Mouse (Mus musculus) hindbrain, embryonic 16.5 days (tissue): ENCODE measurements at regions not wholly inside any gene's neighbourhood (a gene's known extent, or its start where the extent isn't known, plus 50 kb on each side); places are given as distances from the start of the nearest gene placed in this dataset.

Experiments used
- ATAC-seq: fragments of 200-750 bp; cut with Nextera tagmentation; 2 replicates; pipeline ENCODE4 v1.8.0; 2017; ENCODE audit warnings: moderate TSS enrichment, moderate library complexity
- H3K27ac ChIP-seq: fragments of 300-500 bp; sonication (generic); 2 replicates; pipeline ENCODE4 v1.5.1; 2014; ENCODE audit warnings: low read depth, mild to moderate bottlenecking, control low read depth, low read length, moderate library complexity
- H3K27me3 ChIP-seq: fragments of 300-500 bp; sonication (generic); replicated peaks from 2 replicates; pipeline ENCODE4 v1.6.1; 2014; ENCODE audit warnings: low read length; ENCODE audit not compliant: control insufficient read depth, insufficient read depth
- H3K36me3 ChIP-seq: fragments of 300-500 bp; sonication (generic); 2 replicates; pipeline ENCODE4 v1.6.1; 2014; ENCODE audit warnings: mild to moderate bottlenecking, low read length, moderate library complexity, mixed read lengths; ENCODE audit not compliant: control insufficient read depth, insufficient read depth
- H3K4me1 ChIP-seq: fragments of 300-500 bp; sonication (generic); 2 replicates; pipeline ENCODE4 v1.6.1; 2014; ENCODE audit warnings: low read depth, low read length; ENCODE audit not compliant: control insufficient read depth, insufficient read depth
- H3K4me2 ChIP-seq: fragments of 300-500 bp; sonication (generic); 2 replicates; pipeline ENCODE4 v1.6.1; 2014; ENCODE audit warnings: mild to moderate bottlenecking, low read length, control low read depth, moderate library complexity
- H3K4me3 ChIP-seq: fragments of 300-500 bp; sonication (generic); 2 replicates; pipeline ENCODE4 v1.5.1; 2014; ENCODE audit warnings: mild to moderate bottlenecking, low read length, control low read depth, moderate library complexity
- H3K9ac ChIP-seq: fragments of 300-500 bp; sonication (generic); 2 replicates; pipeline ENCODE4 v1.6.1; 2014; ENCODE audit warnings: low read depth, mild to moderate bottlenecking, control low read depth, low read length, moderate library complexity
- H3K9me3 ChIP-seq: fragments of 300-500 bp; sonication (generic); 2 replicates; pipeline ENCODE4 v1.6.1; 2014; ENCODE audit warnings: mild to moderate bottlenecking, low read length, moderate library complexity; ENCODE audit not compliant: control insufficient read depth
- WGBS: fragments of 180-500 bp; shearing (Covaris S2); extraction: QIAGEN DNeasy Blood & Tissue Kit; methylation state at CpG from one replicate; pipeline ENCODE4 v1.1.7; 2014; 5-methylcytosine and 5-hydroxymethylcytosine counted together

DNA sequence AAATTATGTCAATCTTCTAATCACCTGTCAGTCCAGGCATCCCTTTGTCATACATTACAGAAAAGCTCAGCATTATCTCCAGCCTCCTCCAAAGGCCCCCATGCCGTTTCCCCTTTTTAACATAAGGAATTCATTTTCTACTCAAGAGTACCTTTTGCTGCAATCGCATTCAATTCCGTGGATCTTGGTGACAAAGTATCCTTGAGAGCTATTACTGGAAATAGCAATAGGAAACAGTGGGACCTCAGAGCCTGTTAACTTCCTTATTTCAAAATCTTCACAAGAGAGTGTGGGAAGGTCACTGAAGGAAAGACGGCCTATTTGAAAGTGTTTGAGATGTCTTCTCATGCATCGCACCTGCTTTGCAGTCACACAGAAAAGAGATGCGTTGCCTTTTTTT lies 2811.0 kb upstream of the Gm7489 start:
- Histone ChIP-seq H3K4me3 (no peak overlapping the region), H3K36me3 (no peaks in the 10 kb centered on the region), H3K27me3 (no peaks in the 10 kb centered on the region), H3K4me2 (no peak overlapping the region), H3K4me1 (no peaks in the 10 kb centered on the region), H3K9ac (no peak overlapping the region), H3K27ac (no peak overlapping the region), H3K9me3 (no peaks in the 10 kb centered on the region)
- 81% methylated on average over 6 of the region's 6 CpGs for WGBS
- no peak for ATAC-seq

DNA sequence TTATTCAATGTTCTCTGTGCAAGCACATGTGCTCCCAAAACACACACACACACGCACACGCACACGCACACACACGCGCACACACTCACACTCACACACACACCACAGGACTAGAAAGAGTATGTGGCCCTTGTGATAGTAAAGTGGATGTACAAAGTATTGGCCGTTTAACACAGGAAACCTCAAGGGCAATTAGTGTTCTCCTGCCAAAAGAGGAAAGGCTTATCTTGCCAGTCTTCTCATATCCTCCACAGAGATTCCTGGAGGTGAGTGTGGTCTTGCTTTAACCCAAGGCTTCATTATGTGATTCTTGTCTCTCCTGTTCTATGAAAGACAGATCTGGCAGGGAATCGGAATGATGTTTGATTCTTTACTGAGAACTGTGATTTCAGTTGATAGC lies 2810.5 kb upstream of the Gm7489 start:
- H3K4me1 ChIP-seq = no peaks in the 10 kb centered on the region
- no peak for ATAC-seq
- no peak overlapping the region for H3K4me3 ChIP-seq
- WGBS = 98% methylated on average over 7 of the region's 7 CpGs
- H3K9ac ChIP-seq = no peak overlapping the region
- H3K36me3 ChIP-seq = no peaks in the 10 kb centered on the region
- H3K27me3 ChIP-seq = no peaks in the 10 kb centered on the region
- H3K9me3 ChIP-seq = no peaks in the 10 kb centered on the region
- H3K4me2 ChIP-seq = no peak overlapping the region
- H3K27ac ChIP-seq = no peak overlapping the region

DNA sequence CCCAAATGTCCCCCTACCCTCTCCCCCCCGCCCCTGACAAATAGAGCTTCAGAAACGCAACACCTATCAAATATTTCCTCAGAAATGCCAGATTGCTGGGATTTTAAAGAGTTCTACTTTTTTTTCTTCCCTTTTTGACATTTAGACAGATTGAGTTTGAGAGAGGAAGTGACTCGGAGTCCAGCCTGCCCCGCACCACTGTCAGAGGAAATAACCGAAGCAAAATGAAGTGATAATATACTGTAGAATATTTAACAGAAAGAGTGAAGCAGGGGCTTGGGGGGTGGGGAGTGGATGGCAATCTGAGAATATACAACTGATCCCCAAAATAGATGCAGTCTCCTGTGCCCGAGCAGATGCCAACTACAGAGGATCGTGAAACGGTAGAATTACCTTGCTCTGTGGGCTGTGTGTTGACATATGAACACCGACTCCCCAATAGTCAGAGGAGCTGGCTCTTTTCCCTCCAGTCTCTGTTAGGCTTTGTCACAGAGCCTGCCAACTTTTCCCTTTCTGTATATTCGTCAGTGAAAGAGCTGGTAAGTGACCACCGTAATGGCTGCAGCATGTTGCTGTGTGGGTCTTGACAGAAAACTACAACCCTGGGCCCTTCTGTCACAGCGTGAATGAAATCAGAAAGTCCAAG lies 2800.9 kb upstream of the Gm7489 start:
- 77% methylated on average over 12 of the region's 12 CpGs for WGBS
- no peak overlapping the region for H3K9ac ChIP-seq
- H3K4me2 ChIP-seq = no peak overlapping the region; the same call in 1 of the 2 replicates
- ATAC-seq = no peak
- H3K4me1 ChIP-seq = no peaks in the 10 kb centered on the region
- H3K9me3 ChIP-seq = no peaks in the 10 kb centered on the region
- H3K27me3 ChIP-seq = no peaks in the 10 kb centered on the region
- H3K27ac ChIP-seq = no peak overlapping the region
- H3K4me3 ChIP-seq = no peak overlapping the region
- no peaks in the 10 kb centered on the region for H3K36me3 ChIP-seq

DNA sequence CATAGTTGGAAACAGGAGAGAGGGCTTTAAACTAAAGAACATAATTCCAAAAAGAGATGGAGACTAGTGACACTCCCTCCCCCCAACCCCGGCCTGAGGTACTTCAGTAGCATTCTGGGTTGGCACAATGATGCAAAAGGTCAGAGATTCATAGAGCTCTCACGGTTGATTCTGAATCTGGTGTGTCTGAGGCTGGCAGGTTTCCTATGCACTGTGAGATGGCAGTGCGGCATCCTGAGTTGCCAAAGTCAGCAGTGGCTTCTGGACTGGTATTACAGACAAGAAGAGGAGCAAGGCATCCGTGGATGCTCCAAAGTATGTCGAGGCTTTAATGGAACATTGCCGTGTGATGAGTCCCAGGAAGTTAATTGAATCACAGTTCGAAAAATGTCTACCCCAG lies 2791.8 kb upstream of the Gm7489 start:
- H3K4me2 ChIP-seq = no peak overlapping the region
- H3K9ac ChIP-seq = no peak overlapping the region
- H3K27ac ChIP-seq = no peak overlapping the region
- WGBS = 78% methylated on average over 7 of the region's 7 CpGs
- no peak for ATAC-seq
- H3K4me1 ChIP-seq = no peaks in the 10 kb centered on the region
- H3K4me3 ChIP-seq = no peak overlapping the region
- no peaks in the 10 kb centered on the region for H3K9me3 ChIP-seq
- H3K36me3 ChIP-seq = no peaks in the 10 kb centered on the region
- H3K27me3 ChIP-seq = no peaks in the 10 kb centered on the region

DNA sequence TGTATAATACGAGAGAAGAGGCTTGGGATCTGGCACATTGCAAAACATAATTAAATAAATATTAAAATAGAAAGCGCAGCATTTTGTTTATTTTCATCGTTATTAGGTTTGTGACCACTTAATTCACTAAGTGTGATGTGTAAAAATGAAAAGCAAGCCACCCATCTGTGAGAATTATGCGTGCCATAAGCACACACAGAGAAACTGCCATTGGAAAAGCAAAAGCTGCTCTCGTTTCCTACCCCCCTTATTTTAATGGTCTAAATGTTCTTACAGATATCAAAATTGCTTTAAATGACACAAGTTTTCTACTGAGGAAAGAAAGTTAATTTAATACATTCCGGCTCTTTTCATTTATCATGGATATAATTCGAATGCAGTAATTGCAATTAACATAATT lies 2780.8 kb upstream of the Gm7489 start:
- WGBS = 57% methylated on average over 7 of the region's 7 CpGs
- Histone ChIP-seq H3K4me3 (no peak overlapping the region), H3K27me3 (no peaks in the 10 kb centered on the region), H3K9ac (no peak overlapping the region), H3K36me3 (no peaks in the 10 kb centered on the region), H3K4me1 (no peaks in the 10 kb centered on the region; the same call in 1 of the 2 replicates), H3K27ac (no peak overlapping the region), H3K9me3 (no peaks in the 10 kb centered on the region), H3K4me2 (peak overlapping the region; percentile 46)
- ATAC-seq = no peak

DNA sequence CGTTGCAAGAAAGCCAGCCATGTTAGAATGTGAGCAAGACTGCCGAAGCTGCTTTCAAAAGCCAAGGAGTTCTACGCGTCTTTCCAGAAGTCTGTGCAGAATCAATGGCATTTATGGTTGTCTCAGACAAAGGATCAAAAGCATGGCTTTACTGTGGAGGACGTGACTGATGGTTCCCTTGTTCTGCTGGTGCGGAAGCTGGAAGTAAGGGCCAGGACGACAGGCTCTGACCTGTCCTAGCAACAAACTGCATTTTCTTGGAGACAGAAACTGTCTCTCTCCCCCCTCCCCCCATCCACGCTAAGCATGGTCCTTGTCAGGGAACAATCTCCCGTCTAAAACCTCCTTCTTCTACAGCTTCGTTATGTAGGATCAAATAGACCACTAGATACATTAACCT lies 2780.3 kb upstream of the Gm7489 start:
- no peaks in the 10 kb centered on the region for H3K9me3 ChIP-seq
- no peak overlapping the region for H3K27ac ChIP-seq
- 13% methylated on average over 10 of the region's 10 CpGs for WGBS
- H3K27me3 ChIP-seq = no peaks in the 10 kb centered on the region
- peak overlapping the region; percentile 46 for H3K4me2 ChIP-seq
- H3K4me3 ChIP-seq = peak overlapping the region; percentile 22; the same call in 1 of the 2 replicates
- H3K4me1 ChIP-seq = no peaks in the 10 kb centered on the region; the same call in 1 of the 2 replicates
- H3K36me3 ChIP-seq = no peaks in the 10 kb centered on the region
- peak; percentile 66 for ATAC-seq
- peak overlapping the region; percentile 7; the same call in 1 of the 2 replicates for H3K9ac ChIP-seq

DNA sequence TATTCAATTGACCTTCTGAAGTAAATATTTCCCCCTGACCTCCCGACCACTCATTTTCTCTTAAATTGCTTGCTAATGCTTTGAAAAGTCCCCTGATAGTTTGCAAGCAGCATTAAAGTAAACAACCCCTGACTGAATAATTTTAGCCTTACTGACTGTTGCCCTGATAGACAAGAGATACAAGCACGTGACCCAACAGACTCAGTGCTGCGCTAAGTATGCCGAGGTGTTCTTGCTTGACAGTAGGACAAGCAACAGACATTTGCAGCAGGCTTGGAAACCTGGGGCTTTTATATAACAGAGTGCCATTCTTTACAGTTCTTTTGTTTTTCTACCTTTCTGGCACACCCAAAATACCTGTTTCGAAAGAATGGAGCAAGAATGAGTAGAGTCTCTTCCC lies 2779.9 kb upstream of the Gm7489 start:
- H3K36me3 ChIP-seq = no peaks in the 10 kb centered on the region
- H3K4me2 ChIP-seq = peak overlapping the region; percentile 46
- no peak overlapping the region for H3K4me3 ChIP-seq
- 0 out of 2 replicates have a peak, but pooled peaks have one; percentile 35 for ATAC-seq
- no peaks in the 10 kb centered on the region for H3K27me3 ChIP-seq
- H3K27ac ChIP-seq = no peak overlapping the region
- H3K9me3 ChIP-seq = no peaks in the 10 kb centered on the region
- no peaks in the 10 kb centered on the region; the same call in 1 of the 2 replicates for H3K4me1 ChIP-seq
- H3K9ac ChIP-seq = no peak overlapping the region
- WGBS = 54% methylated on average over 5 of the region's 5 CpGs

DNA sequence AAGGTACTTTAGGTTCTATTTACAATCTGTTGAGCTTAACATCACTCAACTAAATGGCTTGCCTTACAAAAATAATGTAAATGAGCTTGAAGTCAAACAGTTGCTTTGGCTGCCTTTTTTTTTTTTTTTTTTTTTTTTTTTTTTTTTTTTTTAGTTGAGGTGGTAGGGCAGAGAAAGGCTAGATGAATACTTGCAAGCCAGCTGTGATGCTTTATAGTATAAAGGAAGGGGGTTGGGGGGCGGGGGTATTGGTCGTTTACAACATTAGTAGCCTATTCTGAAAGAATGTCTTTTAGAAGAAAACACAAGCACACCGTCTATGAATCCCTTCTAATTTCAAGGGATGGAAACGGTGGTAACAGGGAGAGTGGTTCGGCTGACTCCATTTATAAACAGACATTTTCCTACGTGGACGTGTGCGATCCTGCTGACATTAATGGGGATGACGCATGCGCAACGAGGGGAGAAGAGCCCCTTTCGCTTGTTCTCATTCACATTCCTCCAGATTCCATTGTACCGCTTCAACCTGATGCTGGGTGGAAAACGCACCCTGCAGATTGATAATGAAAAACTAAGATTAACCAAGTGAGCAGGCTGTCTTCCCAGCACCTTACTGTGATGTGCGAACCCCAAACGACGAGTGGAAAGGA lies 2779.2 kb upstream of the Gm7489 start:
- Histone ChIP-seq H3K4me2 (peak overlapping the region; percentile 20), H3K4me1 (no peaks in the 10 kb centered on the region; the same call in 1 of the 2 replicates), H3K27ac (no peak overlapping the region), H3K27me3 (no peaks in the 10 kb centered on the region), H3K4me3 (peak overlapping the region; percentile 8), H3K9me3 (no peaks in the 10 kb centered on the region), H3K9ac (no peak overlapping the region), H3K36me3 (no peaks in the 10 kb centered on the region)
- WGBS = 48% methylated on average over 17 of the region's 17 CpGs
- peak; percentile 79 for ATAC-seq

DNA sequence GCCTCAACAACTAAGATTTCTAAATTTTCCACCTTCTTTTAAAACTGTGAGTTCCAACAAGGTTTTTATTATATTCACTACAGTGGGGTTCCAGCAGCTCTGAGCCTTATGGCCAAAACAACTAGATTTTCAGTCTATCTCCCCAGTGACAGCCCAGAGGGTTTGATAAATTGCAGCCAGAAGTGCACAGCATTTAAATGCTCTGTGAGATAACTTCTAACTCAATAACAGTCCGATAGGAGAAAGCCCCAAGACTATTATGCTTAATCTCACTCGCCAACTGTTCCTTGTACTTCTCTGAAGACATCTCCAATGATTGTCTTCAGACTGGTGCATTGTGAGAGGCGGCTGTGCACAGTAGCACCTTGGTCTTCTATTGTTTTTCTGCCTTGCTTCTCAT lies 2774.5 kb upstream of the Gm7489 start:
- 70% methylated on average over 3 of the region's 3 CpGs for WGBS
- no peak for ATAC-seq
- no peaks in the 10 kb centered on the region for H3K9me3 ChIP-seq

More for the DNA sequence above, 2774.5 kb upstream of the Gm7489 start:
- no peak overlapping the region for H3K27ac ChIP-seq
- H3K27me3 ChIP-seq = no peaks in the 10 kb centered on the region
- no peaks in the 10 kb centered on the region for H3K36me3 ChIP-seq
- no peaks in the 10 kb centered on the region for H3K4me1 ChIP-seq
- H3K9ac ChIP-seq = no peak overlapping the region
- H3K4me2 ChIP-seq = no peak overlapping the region
- no peak overlapping the region for H3K4me3 ChIP-seq
